Mouse (Mus musculus) cerebellum, adult 18-20 months (tissue): ENCODE measurements at regions not wholly inside any gene's neighbourhood (a gene's known extent, or its start where the extent isn't known, plus 50 kb on each side); places are given as distances from the start of the nearest gene placed in this dataset.

Source experiments
- DNase-seq, 2 experiments: peaks; one replicate each; pipeline ENCODE4 v3.0.0; 2021

DNA sequence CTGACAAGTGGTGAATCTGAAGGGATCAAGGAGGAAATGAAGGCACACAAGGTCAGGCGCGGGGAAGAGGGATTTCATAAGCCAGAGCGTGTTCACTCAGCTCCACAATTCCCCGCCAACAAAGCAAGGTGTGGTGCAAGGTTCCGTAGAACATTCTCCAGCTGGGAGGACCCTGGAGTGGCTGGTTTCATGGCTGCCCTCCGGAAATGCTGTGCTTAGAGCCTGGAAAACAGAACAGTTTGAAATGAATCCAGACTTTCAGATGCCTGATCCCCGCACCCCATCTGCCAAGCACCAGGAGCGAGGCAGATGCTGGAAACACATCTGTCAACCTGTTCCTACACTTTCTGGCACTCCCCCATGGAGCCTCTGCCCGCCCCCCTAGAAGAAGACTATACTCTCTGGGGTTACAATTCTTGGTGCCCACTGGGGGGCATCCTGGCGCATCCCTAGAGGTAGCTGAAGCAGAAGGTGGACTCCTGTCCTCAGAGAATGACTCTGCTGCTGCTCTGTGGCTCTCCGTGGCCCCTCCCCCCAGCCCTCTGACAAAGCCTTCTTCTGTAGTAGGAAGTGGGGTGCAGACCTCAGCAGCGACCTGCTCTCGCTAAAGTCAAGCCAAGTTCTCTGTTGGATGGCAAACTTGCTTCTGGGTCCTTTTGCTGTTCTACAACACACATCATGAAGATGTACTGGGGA is 54.5 kb upstream of the Mafb start:
- DNase-seq: no peak

DNA sequence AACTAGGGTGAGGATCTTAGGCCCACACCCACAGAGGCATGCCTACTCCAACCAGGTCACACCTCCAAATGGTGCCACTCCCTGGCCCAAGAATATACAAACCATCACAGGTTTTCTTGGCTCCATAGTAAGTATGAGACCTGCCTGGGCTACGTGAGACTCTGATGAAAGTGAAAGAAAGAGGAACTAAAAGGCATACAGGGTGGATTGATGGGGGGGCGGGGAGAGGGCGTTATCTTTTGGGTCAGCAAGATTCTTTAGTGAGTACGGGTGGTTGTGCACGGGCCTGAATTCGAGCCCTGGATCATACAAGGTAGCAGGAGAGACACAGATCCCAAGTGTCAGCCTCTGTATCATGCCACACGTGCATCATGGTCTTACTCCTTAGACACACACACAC is 57.6 kb upstream of the Mafb start:
- no peak for DNase-seq

DNA sequence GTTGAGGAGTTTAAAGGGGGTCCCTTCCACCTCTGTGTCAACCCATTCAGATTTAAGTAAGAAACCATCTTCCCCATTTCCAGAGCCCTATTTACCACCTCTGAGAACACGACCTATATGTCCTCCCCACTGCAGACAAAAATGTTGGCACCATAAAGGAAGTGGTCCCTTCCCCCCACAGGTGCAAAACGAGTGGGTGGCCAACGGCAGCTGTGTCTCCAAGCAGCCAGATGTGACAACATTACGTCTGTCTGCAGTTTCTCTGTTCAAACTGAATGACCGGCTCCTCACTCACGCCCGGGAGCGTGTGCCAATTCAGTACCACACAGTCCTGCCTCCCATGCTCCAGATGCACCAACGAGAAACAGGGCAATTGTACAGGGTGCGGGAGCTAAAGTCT is 60.6 kb upstream of the Mafb start:
- no peak for DNase-seq

DNA sequence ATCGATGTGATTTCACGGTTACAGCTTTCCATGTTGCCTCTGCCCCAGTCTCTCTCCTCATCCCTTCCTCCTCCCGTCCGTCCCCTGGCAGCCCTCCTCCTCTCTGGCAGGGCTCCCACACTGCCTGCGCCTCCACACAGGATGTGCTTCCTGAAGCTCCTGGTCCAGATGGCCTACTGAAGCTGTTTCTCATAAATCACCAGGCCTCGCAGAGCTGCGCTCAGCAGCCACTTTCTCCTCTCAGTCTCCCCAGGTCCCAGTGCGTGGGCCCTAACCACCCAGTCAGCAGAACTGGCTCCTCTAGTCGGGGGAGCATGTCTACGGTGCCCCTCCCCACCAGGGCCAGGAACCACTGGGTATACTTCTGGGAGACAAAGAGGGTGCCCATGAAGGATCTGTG is 66.4 kb upstream of the Mafb start:
- DNase-seq: peak; percentile 58 to 71

DNA sequence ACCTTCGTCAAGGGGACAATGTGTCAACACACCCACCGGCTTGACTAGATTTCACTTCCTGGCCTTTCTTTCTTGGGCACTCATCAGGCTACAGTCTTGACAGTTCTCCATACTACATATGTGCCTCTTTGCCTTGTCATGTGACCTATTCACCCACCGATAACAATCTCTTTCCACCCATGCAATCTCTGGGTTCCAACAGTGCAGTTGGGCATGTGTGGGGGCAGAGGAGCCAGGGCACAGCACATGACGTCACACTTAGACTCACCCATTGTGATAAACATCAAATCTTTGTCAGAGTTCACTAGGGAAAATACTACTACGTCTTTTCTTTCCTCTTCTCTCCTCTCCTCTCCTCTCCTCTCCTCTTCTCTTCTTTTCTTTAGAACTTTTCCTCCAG is 67.8 kb upstream of the Mafb start:
- DNase-seq: no peak

DNA sequence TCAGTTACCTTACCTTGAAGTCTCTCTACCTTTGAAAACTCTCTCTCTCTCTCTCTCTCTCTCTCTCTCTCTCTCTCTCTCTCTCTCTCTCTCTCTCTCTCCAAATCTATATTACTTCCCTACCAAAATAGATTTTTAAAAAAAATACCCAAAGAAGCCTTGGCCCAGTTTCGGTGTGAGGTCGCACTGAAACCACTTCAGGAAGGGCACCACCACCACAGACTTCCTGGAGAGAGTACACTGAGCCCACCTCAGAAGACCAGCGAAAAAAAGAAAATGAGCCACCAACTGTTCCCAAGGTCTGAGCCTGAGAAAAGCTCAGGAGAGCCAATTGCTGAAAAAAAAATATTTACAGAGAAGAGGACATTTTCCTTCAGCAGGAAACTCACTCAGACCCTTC is 68.8 kb upstream of the Mafb start:
- DNase-seq: no peak

DNA sequence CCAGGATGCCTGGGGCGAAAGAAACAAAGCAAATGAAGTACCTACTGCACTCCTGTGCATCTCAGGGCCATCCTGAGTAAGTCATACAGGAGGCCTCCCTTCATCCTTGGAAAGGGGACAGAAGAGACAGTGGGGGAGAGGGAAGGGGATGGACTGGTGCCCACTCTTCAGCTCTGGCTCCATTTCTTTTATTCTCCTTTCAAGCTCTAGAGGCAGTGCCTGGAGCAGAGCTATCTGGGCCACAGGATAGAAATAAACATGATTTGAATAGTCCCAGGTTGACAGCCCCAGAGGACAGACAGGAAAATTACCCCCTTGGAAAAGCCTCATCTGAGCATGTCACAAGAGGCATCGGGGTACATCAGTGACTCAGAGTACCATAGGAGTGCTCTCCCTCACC is 72.2 kb upstream of the Mafb start:
- no peak for DNase-seq

DNA sequence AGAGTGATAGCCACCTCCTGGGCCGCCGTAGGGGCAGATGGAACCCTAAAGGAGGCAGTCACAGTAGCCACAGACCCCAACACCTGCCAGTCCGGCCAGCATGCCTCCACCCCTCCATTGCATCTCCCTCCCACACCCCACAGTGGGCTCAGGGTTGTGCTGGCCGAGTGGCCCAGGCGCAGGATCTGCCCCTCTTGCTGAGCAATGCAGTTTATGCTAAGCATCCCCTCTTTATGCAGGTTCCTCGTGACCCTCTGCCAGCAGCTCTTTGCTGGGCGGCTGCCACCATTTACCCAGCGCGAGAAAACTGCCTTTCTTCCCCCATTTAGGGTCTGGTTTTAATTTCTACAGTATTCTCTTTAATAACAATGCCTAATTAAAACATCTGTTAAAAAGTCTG is 73.4 kb upstream of the Mafb start:
- no peak for DNase-seq

DNA sequence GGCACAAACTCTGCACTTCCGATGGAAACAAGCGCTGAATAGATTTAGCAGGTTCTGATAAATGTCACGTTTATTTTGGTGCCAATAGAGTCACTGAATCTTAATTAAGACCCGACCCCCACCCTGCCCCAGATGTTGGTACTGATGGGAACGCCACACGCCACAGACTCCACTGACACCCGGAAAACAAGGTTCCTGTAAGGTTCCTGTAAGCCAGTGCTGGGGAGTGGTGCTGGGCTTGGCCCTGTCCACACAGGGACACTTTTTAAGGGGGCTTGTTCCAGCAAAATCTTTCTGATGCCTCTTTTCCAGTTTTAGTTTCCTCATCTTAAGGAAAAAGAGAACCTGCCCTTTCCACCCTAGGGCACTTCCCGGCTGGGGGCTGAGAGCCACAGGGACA is 84.2 kb upstream of the Mafb start:
- no peak for DNase-seq

DNA sequence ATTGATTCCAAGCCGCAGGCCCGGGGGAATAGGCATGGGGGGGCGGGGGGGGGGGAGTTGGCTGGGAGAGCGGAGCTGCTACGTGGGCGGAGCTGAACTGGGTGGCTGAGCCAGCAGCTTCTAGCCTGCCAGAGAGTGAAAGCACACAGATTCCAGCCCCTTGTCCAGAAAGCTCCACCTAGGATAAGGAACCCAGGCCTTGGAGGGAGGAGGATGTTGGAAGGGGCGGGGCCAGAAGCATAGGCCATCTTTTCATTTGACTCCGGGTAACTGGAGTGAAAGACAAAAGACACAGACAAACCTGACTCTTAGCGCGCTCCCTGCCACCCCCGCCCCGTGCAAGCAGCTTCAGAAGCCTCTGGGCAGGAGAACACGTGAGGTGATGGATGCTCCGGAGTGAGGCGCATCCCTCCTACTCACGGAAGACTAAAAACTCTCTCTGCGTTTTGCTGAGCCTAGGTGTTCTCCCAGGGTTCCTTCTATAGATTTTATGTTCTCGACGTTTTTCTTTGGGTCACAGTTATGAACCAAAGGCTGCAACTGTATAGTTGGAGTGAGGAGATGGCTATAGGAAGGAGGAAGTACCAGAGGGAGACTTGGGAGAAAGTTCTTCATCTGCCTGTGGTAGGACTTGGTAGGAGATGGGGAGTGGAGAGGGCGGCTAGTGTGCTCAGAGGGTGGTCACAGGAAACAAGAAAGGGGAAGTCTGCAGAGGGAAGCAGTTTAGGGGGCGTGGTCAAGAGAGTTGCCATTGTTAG is 84.8 kb upstream of the Mafb start:
- DNase-seq: peak; percentile 21 to 23

DNA sequence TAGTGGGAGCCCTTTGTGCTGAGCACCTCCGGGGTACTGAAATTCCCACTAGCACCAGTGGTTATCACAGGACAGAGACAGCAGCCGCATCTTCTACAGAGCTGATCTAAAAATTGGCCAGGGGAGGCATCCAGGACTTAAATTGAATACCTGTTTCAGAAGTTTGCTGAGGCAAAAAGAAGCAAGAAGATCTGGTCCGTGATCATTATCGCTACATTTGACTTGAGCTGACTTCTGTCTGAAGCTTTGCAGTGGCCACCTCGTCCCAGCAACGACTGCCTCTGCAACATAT is 85.3 kb upstream of the Mafb start:
- DNase-seq: no peak

DNA sequence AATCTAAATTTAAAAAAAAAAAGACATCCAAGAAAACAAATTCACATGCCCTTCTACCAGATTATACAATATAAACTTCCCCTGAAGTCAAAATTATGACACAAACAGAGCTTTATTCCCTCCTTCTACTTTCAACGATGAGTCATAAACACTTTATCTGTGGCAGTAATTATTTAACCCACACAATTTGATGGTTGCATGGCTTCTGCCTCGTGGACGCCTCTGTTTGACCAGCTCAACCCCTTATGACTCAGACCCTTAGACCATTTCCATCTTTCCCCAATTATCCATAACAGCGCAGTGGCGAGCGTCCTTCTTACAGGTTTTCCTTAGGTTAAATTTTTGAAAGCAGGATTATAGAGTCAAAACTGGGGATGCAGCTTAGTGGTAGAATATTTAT is 85.9 kb upstream of the Mafb start:
- DNase-seq: no peak

DNA sequence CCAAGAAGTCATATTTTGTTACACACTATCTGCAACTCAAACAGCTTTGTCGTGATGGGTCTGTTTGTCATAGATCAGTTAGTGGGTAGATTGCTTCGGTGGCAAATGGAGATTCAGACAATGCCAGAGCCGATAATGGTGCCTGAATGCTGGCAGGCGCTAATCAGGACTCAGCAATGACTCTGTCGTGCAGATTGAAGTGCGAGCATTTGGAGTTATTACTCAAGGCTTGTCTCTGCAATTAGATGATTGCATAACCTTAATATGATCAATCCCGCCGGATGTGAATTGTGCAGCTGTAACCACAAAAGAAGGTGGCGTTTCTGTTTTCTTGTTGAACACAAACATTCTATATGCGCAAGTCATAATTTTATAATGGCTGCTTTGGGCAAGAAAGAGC is 88.8 kb upstream of the Mafb start:
- DNase-seq: no peak

DNA sequence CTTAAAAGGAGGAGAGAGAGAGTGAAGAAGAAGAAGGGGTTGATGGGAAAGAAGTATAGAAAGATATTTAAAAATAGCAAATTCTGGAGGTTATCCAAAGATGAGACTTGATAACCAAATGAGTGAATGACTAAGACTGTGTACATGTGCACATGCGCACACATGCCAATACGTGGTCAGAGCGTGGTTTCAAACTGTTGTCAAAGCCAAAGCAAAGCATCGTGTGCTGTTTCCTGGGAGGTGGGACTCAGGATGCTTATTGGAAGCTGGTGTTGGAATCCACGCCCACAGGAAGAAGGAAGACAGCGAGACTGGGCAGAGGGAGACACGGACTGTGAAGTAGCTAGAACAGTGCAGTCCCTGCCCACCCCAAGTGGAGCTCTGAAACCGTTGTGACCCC is 89.8 kb upstream of the Mafb start:
- no peak for DNase-seq

DNA sequence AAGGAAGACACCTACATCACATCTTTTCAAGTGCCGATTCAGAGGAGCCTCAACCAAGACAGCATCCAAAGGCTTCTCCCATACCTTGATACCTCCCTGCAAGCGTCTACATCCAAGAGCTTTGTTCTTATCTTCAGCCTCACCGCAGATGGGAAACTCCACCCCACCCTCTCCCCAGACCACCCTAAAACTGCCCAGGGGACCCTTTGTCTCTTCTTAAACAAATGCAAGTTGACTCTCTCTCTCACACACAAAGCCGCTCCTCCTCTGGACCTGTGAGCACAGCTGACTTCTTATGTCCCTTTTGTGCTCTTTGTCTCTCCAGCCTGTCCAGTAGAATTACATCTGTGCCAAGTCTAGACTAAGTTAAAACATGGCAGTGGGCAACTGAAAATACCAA is 104.7 kb upstream of the Mafb start:
- no peak for DNase-seq

DNA sequence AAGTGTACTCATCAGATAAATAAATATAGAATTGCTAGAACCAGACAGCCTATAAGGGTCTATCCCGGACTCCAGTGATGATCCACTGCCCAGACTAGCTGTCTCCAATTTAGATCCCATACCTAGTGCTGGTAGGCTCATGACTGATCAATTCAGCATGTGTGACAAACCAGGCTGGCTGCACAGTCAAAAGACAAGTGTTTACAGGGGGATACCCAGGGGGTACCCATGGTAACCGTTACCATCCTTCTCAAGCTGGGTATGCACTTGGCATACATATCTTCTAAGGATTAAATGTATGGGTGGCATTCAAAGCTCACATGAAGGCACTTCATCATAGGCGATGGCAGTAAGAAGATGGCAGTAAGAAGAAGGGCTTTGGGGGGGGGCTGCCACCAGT is 109.3 kb upstream of the Mafb start:
- DNase-seq: no peak

DNA sequence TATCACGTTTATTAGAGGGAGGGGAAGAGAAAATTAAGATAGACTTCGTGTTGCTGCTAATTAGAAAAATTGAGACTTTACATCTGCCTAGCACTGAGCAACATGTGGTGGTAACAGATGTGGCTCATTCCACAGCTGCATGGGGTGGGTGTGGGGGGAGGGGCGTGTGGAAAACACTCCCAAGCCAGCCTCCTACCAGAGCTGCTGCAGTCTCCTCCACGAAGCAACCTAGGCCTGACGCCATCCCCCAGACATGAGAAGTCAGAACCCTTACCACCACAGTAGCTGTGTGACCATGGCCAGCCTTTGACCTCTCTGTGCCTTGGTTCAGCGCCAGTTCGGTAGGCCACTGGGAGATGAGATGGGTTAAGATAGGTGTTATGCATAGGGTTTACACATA is 112.4 kb upstream of the Mafb start:
- no peak for DNase-seq

DNA sequence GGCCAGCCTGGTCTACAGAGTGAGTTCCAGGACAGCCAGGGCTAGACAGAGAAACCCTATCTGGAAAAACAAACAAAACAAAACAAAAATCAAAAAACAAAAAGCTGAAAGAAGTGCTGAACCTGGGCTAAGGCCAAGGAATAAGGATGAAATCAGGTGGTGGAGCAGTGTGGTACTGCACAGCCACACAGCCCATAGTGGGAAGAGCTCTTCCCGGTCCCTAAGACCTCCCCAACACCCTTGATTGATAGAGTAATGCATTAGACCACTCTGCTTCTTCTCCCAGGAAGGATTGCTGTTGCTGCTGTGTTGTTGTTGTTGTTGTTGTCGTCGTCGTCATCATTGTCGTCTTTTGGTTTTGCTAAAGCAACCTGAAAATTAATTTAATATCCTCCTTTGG is 118.2 kb upstream of the Mafb start:
- no peak for DNase-seq

DNA sequence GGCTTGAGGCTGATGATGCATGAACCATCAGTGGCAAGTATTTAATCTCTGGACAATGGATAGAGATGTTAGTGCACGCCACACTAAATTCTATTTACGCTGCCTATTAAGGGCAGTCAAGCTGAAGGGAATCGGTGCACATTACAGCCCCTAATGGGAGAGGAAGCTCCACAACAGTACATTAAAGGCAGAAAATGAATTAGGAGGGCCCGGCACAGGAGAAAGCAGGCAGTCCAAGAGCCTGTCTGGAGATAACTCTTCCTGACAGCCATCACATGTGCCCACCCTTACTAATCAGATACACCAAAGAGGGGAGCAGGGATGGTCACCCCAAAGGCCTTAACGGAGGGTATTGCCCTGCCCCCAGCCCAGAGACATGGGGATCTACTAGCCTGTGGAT is 118.7 kb upstream of the Mafb start:
- no peak for DNase-seq

DNA sequence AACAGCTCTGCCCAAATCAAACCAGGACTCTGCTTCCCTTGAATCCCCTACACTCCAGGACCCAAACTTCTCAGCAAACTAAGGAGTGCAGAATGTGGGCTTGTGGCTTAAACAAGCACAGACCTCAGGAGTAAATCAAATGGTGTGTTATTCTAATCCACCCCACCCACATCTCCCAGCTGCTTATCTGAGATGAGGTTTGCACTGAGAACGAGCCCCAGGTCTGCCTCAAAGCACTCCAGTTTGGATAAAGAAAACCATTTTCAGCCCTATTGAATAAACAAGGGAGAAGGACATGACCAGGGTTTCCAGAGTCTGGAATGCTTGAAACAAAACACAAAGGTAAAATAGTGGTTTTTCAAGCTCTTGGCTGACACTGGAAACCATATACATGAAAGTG is 132.9 kb upstream of the Mafb start:
- DNase-seq: no peak

DNA sequence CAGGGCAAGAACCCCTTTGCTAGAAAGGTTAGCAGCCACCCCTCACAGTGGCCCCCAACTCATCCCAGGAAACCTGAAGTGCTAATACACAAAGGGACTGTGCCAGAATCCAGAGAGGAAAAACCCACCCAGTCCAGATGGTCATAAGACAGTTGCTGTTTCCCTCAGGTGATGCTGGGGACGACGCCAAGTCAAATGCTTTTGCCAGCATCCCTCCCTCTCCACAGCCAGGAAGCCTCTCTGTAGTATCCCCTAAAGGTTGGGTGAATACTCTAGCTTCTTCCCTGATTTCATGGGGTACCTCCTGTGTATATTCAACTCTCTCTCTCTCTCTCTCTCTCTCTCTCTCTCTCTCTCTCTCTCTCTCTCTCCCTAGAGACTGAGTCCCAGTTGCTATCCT is 136.0 kb upstream of the Mafb start:
- no peak for DNase-seq

DNA sequence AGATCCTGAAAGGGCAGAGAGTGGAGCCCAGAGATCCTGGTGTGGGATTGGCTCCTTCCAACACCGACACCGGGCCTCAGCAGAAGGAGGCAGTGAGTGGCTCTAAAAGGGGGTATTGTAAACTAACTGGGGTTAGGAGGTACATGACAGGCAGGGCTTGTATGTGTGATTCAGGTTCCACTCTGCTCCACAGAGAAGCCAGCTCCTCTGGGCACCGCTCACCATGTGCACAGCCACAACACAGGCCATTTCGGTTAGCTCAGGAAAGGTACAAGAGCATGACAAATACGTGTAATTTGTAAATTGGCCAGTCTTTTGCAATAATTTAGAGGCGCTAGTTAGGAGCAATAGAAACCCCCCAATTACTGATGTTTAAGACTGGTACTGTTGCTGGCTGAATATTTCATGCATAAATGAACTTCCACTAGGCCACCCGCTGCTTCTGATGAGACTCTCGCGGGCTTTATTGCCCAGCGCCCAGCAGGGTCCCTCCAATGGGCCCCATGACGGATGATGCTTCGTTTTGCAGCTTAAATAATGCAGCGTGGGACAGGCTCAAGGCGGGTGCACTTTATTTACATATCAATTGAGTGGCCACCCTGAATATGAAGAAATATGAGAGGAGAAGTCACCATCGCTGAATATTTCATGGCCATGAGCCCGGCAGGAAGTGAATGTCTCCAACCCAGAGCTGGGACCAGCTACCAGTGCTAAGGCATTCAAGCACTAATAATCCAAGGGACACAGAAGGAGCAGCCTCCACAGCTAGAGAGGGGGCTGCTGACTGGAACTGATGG is 136.9 kb upstream of the Mafb start:
- DNase-seq: no peak

DNA sequence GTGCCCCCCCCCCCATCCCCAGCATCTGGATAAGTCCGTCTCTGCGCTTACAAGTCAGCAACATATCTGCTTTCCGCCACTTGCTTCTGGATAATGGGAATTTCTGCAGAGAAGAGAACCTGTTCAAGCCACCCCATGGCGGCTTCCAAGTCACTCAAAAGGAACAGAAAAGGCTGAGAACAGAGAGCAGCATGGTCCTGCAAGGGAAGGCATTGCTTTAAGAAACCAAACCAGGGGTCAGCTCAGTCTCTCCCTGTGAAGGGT is 137.5 kb upstream of the Mafb start:
- DNase-seq: no peak

DNA sequence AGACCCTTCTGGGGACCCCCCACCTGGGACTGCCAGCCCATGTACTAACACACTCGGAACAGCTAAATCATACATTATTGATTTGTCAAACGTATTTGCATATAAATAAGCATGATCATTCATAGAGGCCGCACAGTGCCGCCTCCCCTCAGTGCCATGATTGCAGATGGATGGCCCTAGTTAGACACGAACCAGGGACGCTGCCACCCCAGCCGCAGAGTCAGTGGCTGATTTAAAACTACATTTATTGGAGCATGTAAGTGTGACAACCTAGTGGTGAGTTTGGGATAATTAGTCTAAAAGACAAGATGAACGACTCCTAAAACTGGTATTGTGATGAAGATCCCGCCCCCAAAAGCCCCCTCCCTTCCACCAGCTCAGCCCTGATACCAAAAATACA is 138.3 kb upstream of the Top1 start:
- no peak for DNase-seq
